Mouse (Mus musculus) intestine, postnatal 0 days (tissue): ENCODE results near the gene Sowahb. TPM values are rescaled to one million over a fixed set of nuclear protein-coding genes. Genes with fewer than 3 reads are reported as not detected.
A peak's percentile ranks its signal among the peaks of the same experiment; 100 is the strongest.

Experiments
- ATAC-seq: fragments of 200-750 bp; cut with Nextera tagmentation; 2 replicates; pipeline ENCODE4 v1.8.0; 2017; ENCODE audit warnings: mild to moderate bottlenecking, moderate TSS enrichment, moderate library complexity
- H3K27ac ChIP-seq: fragments of 300-500 bp; sonication (generic); 2 replicates; pipeline ENCODE4 v1.5.1; 2014; ENCODE audit warnings: mild to moderate bottlenecking, low read depth, low read length, moderate library complexity
- H3K27me3 ChIP-seq: fragments of 300-500 bp; sonication (generic); replicated peaks from 2 replicates; pipeline ENCODE4 v1.6.1; 2014; ENCODE audit warnings: low read length, mixed read lengths; ENCODE audit not compliant: control insufficient read depth, insufficient read depth
- H3K36me3 ChIP-seq: fragments of 300-500 bp; sonication (generic); 2 replicates; pipeline ENCODE4 v1.6.1; 2014; ENCODE audit warnings: mild to moderate bottlenecking, moderate library complexity; ENCODE audit not compliant: control insufficient read depth, insufficient read depth
- H3K4me1 ChIP-seq: fragments of 300-500 bp; sonication (generic); replicated peaks from 2 replicates; pipeline ENCODE4 v1.6.1; 2014; ENCODE audit warnings: antibody characterized with exemption, low read length, mixed read lengths; ENCODE audit not compliant: control insufficient read depth, insufficient read depth
- H3K4me2 ChIP-seq: fragments of 300-500 bp; sonication (generic); replicated peaks from 2 replicates; pipeline ENCODE4 v1.6.1; 2014; ENCODE audit warnings: low read depth, mild to moderate bottlenecking, moderate library complexity
- H3K4me3 ChIP-seq: fragments of 300-500 bp; sonication (generic); 2 replicates; pipeline ENCODE4 v1.5.1; 2014; ENCODE audit warnings: low read depth, low read length
- H3K9ac ChIP-seq: fragments of 300-500 bp; sonication (generic); 2 replicates; pipeline ENCODE4 v1.6.1; 2014; ENCODE audit warnings: mild to moderate bottlenecking, low read depth, low read length
- H3K9me3 ChIP-seq: fragments of 300-500 bp; sonication (generic); 2 replicates; pipeline ENCODE4 v1.6.1; 2016; ENCODE audit warnings: mixed run types; ENCODE audit not compliant: control insufficient read depth
- CTCF ChIP-seq: sonication (generic); IDR thresholded peaks from 2 replicates; pipeline ENCODE4 v1.5.1; 2016; ENCODE audit warnings: low read depth, mild to moderate bottlenecking, control low read depth, antibody characterized with exemption, moderate library complexity
- WGBS: fragments of 180-500 bp; shearing (Covaris S2); extraction: QIAGEN DNeasy Blood & Tissue Kit; methylation state at CpG from one replicate; pipeline ENCODE4 v1.1.7; 2014; 5-methylcytosine and 5-hydroxymethylcytosine counted together
- polyA plus RNA-seq: library from polyadenylated mRNA; unstranded; fragments of >200 nt; fragmentation: Nextera tagmentation; extraction: Ambion mirVana; gene quantifications from 2 replicates; pipeline ENCODE4 v1.2.1, GENCODE M21; 2015

Gene Sowahb
- polyA plus RNA-seq, 1 experiment from 2014 or later: 16.1 TPM

- peak; percentile 1; the same call in 1 of the 2 replicates for ATAC-seq
- Histone ChIP-seq H3K27ac (peak overlapping the region; percentile 87), H3K36me3 (no peaks in the 10 kb centered on the region), H3K9ac (peak overlapping the region; percentile 81), H3K4me2 (peak overlapping the region; percentile 80), H3K4me1 (0 out of 2 replicates have a peak, but pooled peaks cover 5% of the 10 kb centered on the region), H3K4me3 (peak overlapping the region; percentile 64), H3K27me3 (0 out of 2 replicates have a peak, but pooled peaks cover 7% of the 10 kb centered on the region), H3K9me3 (no peaks in the 10 kb centered on the region)
- no peak for TF ChIP-seq CTCF
- WGBS: 4% methylated on average over 65 of the region's 69 CpGs
These were observed 886 bp downstream of the Sowahb start for GRCm38 (mm10) chr5:93043688-93044583.

GRCm38 (mm10) chr5:93042831-93043687 lies 1.8 kb downstream of the Sowahb start:
- Histone ChIP-seq H3K4me2 (peak overlapping the region; percentile 80), H3K4me3 (peak overlapping the region; percentile 64), H3K9ac (peak overlapping the region; percentile 81; the same call in 1 of the 2 replicates), H3K9me3 (no peaks in the 10 kb centered on the region), H3K27me3 (0 out of 2 replicates have a peak, but pooled peaks cover 7% of the 10 kb centered on the region), H3K36me3 (no peaks in the 10 kb centered on the region), H3K4me1 (0 out of 2 replicates have a peak, but pooled peaks cover 5% of the 10 kb centered on the region), H3K27ac (peak overlapping the region; percentile 15; the same call in 1 of the 2 replicates)
- no peak for ATAC-seq
- no peak for TF ChIP-seq CTCF
- WGBS: 64% methylated on average over 18 of the region's 18 CpGs

DNA sequence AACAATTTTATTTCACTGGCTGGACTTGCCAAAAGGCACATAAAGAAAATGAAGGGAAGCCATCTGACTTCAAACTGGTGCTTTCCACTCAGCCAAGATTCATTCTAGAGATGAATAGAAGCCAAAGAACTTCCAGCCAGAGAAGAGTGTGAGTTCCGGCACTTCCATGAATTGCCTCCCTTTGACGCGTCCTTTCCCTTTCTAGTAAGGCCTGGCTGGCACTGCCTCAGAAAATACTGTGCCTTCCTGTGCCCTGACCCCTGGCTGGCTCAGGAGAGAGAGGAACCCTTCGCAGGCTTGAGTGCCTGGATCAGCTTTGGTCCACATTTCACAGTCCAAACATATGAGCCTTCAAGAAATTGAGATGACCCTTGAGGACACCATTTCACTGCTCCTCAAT lies 2.8 kb downstream of the Sowahb start:
- no peak for TF ChIP-seq CTCF
- H3K4me2 ChIP-seq: peak overlapping the region; percentile 80
- WGBS: 53% methylated on average over 4 of the region's 4 CpGs

GRCm38 (mm10) chr5:93041276-93041675 lies 3.5 kb downstream of the Sowahb start:
- H3K9ac ChIP-seq: peak overlapping the region; percentile 37; the same call in 1 of the 2 replicates
- ATAC-seq: no peak

More for the DNA sequence above, 2.8 kb downstream of the Sowahb start:
- ATAC-seq: no peak
- Histone ChIP-seq H3K4me1 (peaks cover 13% of the 10 kb centered on the region; the same call in 1 of the 2 replicates), H3K4me3 (peak overlapping the region; percentile 23), H3K27ac (peak overlapping the region; percentile 28; the same call in 1 of the 2 replicates), H3K9ac (peak overlapping the region; percentile 37; the same call in 1 of the 2 replicates), H3K9me3 (no peaks in the 10 kb centered on the region), H3K36me3 (no peaks in the 10 kb centered on the region), H3K27me3 (0 out of 2 replicates have a peak, but pooled peaks cover 7% of the 10 kb centered on the region)

GRCm38 (mm10) chr5:93040095-93040494 lies 4.7 kb downstream of the Sowahb start:
- Histone ChIP-seq H3K9me3 (no peaks in the 10 kb centered on the region), H3K27ac (peak overlapping the region; percentile 86), H3K4me2 (peak overlapping the region; percentile 80), H3K36me3 (no peaks in the 10 kb centered on the region), H3K9ac (no peak overlapping the region), H3K4me3 (no peak overlapping the region), H3K27me3 (0 out of 2 replicates have a peak, but pooled peaks cover 7% of the 10 kb centered on the region), H3K4me1 (peaks cover 16% of the 10 kb centered on the region; the same call in 1 of the 2 replicates)
- WGBS: 26% methylated on average over 5 of the region's 5 CpGs
- ATAC-seq: peak; percentile 80
- TF ChIP-seq CTCF: no peak

More at GRCm38 (mm10) chr5:93041276-93041675, 3.5 kb downstream of the Sowahb start:
- Histone ChIP-seq H3K27me3 (0 out of 2 replicates have a peak, but pooled peaks cover 7% of the 10 kb centered on the region), H3K36me3 (no peaks in the 10 kb centered on the region), H3K4me2 (peak overlapping the region; percentile 80), H3K4me3 (peak overlapping the region; percentile 23; the same call in 1 of the 2 replicates), H3K4me1 (peaks cover 18% of the 10 kb centered on the region; the same call in 1 of the 2 replicates), H3K27ac (no peak overlapping the region), H3K9me3 (no peaks in the 10 kb centered on the region)
- no peak for TF ChIP-seq CTCF
- WGBS: 31% methylated on average over 3 of the region's 3 CpGs
